Mouse (Mus musculus): ENCODE measurements around the gene Cpsf4.

DNA sequence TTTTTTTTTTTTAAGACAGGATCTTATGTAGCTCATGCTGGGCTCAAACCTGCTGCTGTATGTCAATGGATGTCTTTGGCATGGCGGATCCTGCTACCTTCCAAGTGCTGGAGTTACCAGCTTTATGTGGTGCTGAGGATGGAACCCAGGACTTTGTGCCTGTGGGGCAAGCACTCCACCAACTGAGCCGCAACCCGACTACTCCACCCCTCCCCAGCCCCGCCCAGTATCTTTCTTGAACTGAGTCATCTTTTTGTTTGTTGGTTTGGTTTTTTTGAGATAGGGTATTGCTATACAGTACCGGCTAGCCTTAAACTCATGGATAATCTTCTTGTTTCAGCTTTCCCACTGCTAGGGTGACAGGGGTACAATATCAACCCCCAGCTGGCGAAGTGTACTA lies 22.4 kb downstream of the Cpsf4 start:
- no peak for TF ChIP-seq EP300 (IDR thresholded peaks at IDR 0.05; ENCODE audit: insufficient read depth, low read depth, low read length)
- no peak for TF ChIP-seq POLR2A (IDR thresholded peaks at IDR 0.05; ENCODE audit: insufficient read depth, low read depth, low read length)
- TF ChIP-seq CTCF (IDR thresholded peaks at IDR 0.05) = no peak
